Mouse (Mus musculus): Measurements from ENCODE around the gene Gm20388.

DNA sequence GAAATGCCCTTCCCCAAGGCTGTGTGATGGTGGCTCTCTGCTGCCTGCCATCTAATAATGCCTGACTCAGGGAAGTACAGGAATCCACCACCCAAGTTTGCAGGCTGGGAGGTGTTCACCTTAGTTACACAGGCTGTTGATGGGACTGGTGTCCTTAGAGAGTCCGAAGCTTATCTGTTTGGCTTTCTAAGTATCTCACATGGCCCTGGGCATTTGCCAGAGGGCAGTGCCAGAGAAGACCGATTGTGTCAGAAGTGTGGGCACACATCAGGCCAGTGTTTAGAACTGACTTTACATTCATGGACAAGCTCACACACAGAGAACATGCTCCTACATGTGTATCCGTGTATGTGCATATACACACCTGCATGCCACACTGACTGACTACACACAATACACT, 1300.0 kb downstream of the Gm20388 start:
- no peak for TF ChIP-seq GATA1 (IDR thresholded peaks at IDR 0.05; ENCODE audit: low read length)
- TF ChIP-seq TAL1 (IDR thresholded peaks at IDR 0.05; ENCODE audit: low read length): no peak

All from erythroblast, embryonic 14.5 days (primary cell).